Mouse (Mus musculus): ENCODE measurements around the gene Ttc39b. TPM values are rescaled to one million over a fixed set of nuclear protein-coding genes. Genes with fewer than 3 reads are reported as not detected.

Gene Ttc39b
- total RNA-seq, 2 experiments from 2014 or later, result 0.19 to 4.9 TPM

DNA sequence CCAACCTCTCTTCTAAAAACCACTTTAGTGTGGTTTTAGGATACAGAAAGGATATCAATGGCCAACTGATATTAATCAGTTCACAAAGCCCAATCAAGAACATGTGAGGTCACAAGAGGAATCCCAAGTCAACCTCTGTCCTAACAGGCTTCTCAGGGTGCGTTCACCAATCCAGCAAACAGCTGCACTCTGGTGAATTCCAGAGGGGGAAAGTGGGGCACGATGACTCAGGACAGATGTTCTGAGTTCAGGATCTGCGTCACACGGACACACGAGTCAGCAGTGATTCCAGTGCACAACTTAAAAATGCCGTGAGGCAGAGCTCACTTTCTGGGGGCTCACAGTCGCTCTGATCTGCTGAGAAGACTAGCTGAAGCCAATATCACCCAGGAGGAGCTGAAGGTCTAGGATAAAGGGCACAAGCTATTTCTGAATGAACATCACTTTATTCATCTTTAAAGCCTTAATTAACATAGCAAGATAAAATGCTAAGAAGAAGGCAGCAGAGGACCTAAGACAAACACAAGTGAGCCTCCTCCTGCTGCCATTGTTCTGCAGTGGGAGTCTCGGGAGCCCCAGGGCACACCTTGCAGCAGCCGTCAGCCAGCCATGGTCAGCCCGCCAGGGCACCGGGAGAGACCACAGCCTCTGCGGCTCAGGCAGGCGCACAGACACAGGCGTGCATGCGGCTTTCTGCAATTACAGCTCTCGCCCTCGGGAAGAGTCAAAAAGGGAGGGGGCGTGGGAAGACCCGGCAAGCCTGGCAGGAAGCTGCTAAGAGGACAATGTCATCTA is 39.9 kb downstream of the Ttc39b start:
- ATAC-seq (replicated peaks; ENCODE audit: low FRiP score, poor library complexity, severe bottlenecking), result no peak

DNA sequence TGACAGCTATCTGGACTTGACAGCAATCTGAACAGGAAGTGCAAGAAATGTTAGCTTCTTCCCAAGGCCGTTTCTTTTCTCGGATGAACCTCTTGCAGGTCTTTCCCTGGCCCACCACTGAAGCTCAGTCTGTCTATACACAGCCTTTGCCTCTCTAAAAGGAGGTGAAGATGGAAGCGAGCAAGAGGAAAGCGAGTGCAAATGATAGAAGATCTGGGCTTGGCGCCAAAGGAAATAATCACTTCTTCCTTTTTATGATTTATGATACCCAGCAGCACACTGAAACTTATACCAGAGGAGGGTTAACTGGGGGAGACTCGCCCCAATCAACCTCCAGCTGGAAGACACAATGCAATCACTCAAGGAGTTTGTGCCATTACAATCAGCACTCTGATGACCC is 41.6 kb downstream of the Ttc39b start:
- no peak for ATAC-seq (replicated peaks; ENCODE audit: low FRiP score, poor library complexity, severe bottlenecking)

DNA sequence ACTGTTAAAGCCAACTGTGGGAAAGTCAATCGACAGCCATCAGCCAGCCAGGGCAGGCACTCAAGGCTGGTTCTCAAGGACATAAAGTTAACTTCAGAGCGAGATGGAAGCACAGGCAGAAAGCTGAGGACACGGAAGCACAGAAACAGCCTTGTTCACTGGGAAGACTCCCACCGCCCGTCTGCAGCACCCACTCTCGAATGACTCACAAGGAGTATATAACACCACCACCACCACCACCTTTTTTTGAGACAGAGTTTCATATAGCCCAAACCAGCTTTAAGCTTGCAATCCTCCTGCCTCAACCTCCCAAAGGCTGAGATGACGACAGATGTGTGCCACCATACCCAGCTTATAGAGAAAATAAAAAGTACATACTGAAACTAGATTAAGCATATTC is 44.8 kb downstream of the Ttc39b start:
- ATAC-seq (replicated peaks; ENCODE audit: low FRiP score, poor library complexity, severe bottlenecking), result no peak

DNA sequence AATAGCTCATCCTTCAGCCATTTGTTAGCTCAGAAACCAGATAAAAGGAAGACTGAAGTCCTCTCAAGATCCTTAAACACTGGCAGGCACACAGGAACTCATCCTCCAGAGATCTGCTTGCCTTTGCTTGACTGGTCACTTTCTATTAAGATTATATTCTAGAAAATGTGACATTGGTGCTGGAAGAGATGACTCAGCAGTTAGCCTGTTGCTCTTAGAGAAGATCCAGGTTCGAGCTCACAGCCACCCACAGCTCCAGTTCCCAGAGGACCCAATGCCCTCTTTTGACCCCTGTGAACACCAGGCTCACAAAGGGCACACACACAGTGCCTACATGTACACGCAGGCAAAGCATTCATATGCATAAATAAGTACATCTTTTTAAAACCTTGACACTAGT is 49.8 kb downstream of the Ttc39b start:
- ATAC-seq (replicated peaks; ENCODE audit: low FRiP score, poor library complexity, severe bottlenecking), result no peak

DNA sequence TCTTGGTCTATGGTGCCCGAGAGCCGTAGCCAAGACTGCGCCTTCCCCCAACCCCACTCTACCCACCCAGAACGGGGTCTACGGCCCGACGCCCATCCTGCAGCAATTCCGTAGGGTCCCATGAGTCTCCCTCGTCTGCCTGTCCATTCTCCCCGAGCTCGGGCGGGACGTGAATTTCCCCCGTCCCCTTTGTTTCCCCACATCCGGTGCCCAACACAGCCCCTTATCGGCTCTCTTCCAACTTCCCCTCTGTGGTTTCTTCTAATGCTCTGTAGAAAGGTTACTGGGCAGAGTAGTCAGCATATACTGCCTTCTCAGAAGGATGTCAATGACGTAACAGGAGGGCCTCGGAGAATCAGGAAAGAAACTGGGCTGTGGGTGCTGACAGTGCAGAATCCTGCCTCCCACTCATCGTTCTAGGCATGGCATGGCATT is 50.4 kb downstream of the Ttc39b start:
- ATAC-seq (replicated peaks; ENCODE audit: low FRiP score, poor library complexity, severe bottlenecking), result no peak

DNA sequence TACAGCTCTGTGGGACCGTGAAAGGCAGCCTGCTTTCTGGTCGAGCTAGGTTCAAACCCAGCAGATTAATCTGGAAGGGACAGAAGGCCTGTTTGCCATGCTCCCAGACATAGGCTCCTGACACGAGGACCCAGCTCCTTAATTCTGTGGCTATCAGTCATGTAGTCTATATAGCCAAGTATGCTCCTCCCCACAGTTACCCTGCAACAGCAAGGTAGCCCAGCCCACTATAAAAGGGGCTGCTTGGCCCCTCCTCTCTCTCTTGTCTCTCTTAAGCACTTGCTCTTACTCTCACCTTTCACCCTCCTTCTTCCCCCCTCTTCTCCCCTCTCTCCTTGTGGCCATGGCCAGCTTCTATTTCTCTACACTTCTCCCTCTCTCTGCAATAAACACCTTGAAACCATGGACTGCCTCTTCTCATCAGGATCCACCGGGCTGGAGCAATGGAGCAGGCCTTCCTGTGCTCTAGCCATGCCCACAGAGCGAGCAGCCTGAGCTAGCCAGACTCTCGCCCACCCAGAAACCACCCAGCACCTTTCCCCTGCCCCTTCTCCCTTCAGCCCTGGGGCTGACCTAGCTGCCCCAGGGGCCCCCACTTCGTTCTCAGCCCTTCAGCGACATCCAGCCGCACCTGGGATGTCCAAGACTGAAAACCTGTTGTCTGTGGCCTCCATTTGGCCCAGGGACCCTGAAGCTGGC is 51.0 kb downstream of the Ttc39b start:
- no peak for ATAC-seq (replicated peaks; ENCODE audit: low FRiP score, poor library complexity, severe bottlenecking)

DNA sequence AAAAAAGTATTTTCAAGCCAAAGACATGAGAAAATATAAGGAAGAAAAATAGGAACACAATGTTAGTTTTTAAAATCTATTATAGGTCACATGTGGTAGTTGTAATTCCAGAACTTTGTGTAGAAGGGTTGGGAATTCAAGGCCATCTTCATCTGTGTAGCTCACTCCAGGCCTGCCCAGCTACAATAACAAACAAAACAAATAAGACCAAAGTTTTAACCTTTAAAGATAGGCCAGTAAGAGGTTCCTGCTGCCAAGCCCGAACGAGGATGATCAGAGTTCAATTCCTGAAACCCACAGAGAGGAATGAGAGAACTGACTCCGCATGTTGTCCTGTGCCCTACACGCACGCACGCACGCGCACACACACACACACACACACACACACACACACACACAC is 53.6 kb downstream of the Ttc39b start:
- ATAC-seq (replicated peaks; ENCODE audit: low FRiP score, poor library complexity, severe bottlenecking), result no peak

DNA sequence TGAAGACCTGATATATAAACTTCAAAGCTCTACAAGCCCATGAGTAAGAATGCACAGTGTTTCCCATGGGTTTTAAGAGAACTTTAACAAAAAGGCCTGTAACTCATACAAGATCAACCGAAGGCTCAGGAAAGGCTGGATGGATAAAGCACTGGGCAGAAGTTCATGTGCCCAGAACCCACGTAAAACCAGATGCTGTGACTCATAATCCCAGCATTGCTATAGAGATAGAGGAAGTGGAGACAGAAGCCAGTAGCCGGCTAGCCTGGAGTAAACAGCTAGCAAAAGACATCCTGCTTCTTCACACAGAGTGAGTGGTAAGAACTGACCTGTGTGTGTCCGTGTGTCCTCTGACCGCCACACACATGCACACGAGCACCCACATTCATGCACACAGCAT is 54.4 kb downstream of the Ttc39b start:
- ATAC-seq (replicated peaks; ENCODE audit: low FRiP score, poor library complexity, severe bottlenecking), result no peak

DNA sequence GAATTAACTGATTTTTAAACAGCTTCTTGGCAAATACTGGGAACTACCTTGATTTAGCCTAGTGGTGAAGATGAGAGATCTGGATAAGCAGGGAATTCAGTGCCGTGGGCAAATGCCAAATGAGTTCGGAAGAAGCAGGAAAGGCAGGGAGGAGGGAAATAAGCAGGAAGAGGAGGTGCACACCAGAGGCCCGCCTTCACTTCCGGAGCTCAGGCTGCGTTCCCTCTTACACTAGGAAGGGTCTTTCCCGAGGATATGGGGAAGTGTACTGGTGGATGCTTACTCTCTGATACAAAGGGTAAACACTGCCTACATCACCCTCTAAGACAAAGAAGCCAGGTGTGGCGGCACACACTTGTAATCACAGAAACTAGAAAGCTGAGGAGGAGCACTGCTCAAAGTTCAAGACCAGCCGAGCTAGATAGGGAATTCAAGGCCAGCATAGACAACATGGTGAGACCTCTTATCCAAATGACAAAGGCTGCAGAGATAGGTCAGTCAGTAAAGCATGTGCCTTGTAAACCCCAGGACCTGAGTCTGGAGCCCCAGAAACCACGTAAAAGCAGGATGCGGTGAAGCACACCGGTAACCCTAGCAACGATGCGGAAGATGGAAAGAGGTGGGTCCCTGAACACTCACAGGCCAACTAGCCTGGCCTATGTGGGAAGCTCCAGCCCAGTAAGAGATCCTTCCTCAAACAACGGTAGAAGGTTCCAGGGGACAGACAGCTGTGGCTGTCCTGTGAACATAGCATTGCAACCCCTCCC is 57.9 kb downstream of the Ttc39b start:
- ATAC-seq (replicated peaks; ENCODE audit: low FRiP score, poor library complexity, severe bottlenecking), result no peak

DNA sequence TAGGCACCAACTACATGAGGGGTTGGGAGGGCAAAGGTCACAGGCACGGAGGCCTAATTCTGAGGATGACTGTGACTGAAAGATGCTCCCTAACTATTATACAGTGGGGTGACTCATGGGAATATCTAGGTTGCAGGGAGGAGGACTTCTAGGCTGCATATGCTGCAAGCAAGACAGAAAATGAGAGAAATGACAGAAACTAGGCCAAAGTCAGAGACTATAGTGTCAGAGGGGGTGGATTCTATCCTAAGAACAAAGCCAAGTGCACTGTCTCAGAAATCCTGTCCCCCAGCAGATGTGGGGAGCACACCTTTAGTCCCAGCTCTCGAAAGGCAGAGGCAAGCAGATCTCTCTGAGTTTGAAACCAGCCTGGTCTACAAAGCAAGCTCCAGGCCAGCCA is 59.2 kb downstream of the Ttc39b start:
- no peak for ATAC-seq (replicated peaks; ENCODE audit: low FRiP score, poor library complexity, severe bottlenecking)

DNA sequence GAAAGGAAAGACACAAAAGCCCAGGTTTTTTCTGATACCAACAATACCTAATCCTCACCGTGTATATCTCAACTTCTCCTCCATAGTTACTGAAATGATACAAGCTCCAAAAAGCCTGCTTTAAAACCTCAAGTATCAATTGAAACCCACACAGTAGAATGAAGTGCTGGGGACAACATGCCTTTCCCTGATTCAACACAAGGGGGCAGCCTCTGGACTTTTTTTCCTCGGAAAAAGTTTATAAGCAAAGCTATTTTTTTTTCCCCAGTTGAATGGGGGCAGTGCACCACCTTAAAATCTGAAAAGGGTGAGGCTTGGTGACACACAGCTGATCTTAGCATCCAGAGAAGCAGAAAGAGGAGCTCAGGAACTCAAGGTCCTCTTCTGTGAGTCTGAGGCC is 62.1 kb downstream of the Ttc39b start:
- no peak for ATAC-seq (replicated peaks; ENCODE audit: low FRiP score, poor library complexity, severe bottlenecking)

DNA sequence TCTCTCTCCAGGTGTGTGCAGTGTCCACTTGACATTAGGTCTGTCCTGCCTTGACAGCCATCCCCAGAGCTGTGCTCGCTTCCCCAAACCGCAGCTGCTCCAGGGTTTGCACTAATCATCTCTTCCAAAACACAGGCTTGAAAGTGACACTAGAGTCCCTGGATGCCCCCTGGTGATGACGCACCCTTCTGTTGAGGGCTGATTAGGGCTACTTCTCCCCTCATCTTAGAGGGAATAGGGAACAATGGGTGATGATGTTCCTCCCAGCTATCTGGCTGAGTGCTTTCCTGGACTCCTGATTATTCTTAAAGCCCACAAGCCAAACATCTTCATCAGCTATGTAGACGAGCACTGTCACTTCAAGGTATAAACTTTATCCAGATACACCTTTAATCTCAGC is 64.4 kb downstream of the Ttc39b start:
- ATAC-seq (replicated peaks; ENCODE audit: low FRiP score, poor library complexity, severe bottlenecking), result no peak

DNA sequence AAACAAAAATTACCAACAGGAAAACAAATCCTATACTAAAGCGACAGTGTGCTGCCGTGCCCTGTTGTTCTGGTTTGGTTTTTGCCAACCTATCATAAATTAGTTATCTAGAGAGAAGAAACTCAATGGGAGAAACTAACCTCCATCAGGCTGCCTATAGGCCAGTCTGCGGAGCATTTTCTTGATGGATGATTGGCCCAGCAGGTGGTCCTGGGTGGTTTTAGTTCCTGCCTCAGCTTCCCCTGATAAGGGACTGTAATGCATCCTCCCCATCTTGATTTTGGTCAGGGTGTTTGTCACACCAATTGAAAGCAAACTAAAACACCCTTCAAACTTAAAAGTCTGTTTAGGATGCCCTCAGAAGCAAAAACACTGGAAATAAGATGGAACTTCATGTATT is 65.8 kb downstream of the Ttc39b start:
- no peak for ATAC-seq (replicated peaks; ENCODE audit: low FRiP score, poor library complexity, severe bottlenecking)

DNA sequence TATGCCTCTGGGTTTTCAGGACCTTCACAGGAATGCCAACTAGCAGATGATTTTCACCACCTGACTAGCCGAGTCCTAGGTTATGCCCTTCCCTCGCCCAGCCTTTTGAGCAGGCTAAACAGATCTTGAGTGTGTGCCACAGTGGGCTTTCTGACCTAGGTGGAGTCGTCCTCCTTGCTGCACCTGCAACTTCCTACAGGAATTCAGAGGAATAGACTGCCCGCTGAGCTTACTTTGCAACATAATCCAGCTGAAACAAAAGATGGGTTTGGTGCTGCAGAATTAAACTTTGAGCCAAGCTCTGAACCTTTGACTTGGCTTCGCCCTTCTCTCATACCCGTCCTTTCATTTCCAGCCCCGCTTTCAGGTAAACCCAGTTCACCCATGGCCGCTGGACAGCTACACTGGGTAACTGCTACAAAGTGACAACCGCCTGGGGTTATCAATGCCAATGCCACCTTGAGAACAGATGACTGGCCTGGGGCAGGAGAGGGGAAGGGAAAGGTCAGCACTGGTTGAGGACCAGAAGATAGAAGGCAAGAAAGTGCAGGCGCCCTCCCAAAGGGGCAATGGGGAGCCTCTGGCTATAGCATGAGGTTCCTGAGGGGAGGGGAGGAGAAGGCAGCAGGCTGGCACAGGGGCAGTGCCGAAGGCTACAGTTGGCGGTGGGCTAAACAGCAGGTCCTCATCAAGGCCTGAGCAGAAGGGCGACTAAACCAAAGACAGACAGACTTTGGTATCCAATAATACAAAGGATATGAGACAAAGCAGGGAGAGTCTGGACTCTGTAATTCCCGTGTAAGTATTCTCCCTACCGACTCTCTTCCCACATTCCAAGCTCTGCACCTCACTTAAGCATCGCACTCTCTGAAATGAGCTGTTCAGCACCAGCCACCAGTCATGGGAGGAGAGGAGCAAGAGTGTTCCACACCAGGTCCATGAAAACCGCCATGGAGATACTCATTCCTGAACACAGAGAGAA is 66.5 kb downstream of the Ttc39b start:
- no peak for ATAC-seq (replicated peaks; ENCODE audit: low FRiP score, poor library complexity, severe bottlenecking)

DNA sequence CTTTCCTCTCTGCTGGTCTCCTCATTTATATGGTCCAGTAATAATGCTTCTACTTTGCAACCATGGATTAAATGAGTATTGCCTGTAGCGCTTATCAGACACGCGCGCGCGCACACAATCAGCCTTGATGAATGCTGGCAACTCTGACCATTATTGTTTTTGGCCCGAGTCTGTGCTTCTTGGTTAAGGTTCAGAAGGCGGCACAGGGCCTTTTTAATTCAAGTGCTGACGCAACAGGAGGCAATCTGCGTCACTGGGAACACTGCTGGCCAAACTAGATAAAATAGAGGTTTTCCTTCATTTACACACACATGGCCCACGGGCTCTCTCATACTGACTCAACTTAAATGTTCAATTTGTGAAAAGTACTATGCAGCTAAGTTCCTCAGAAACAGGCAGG is 67.3 kb downstream of the Ttc39b start:
- no peak for ATAC-seq (replicated peaks; ENCODE audit: low FRiP score, poor library complexity, severe bottlenecking)

DNA sequence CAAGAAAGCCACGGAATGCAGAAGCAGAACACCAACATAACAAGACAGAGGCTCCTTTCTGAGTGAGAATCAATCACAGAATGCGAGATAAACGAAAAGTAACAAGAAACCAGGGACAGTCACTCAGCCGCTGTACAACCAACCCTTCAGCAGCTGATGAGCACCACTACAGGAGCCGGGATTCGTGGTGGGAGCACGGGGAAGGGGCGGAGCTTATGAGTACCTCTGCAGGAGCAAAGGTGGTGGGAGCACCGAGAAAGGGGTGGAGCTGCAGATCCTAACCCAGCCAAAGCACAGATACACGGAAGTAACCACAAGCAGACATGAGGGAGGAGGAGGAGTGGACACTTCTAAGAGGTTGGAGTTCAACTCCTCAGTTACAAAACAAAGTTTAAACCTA is 69.1 kb downstream of the Ttc39b start:
- ATAC-seq (replicated peaks; ENCODE audit: low FRiP score, poor library complexity, severe bottlenecking), result no peak

DNA sequence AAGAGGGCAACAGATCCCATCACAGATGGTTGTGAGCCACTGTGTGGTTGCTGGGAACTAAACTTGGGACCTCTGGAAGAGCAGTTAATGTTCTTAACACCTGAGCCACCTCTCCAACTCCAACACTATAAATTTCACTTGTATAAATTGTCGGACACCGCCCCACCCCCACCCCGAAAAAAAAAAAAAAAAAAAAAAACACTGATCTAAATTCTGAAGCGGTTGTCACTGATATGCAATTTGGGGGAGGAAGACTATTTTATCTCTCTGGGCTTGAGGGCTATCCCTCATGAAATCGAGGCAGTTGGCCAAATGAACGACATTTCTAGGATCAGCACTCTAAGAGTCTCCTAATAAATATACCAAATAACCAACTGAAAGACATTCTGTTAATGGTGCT is 70.4 kb downstream of the Ttc39b start:
- ATAC-seq (replicated peaks; ENCODE audit: low FRiP score, poor library complexity, severe bottlenecking), result no peak

DNA sequence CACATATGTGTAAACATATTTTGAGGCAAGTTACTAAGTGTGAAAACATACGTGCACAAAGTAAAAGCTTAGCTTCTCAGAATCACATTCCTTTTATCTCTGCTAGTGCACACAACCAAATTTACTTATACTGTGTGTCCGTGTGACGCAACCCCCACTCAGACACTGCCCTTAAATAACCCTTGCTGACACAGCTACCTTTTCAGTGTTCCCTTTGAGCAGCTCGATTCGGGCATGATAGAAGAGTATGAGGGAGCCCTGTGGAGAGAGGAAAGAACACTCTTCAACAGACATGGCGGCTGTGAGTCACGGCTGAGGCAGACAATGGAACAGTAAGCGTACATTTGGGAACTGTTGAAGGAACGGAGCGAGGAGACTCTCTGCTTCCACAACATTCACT is 80.3 kb downstream of the Ttc39b start:
- no peak for ATAC-seq (replicated peaks; ENCODE audit: low FRiP score, poor library complexity, severe bottlenecking)

DNA sequence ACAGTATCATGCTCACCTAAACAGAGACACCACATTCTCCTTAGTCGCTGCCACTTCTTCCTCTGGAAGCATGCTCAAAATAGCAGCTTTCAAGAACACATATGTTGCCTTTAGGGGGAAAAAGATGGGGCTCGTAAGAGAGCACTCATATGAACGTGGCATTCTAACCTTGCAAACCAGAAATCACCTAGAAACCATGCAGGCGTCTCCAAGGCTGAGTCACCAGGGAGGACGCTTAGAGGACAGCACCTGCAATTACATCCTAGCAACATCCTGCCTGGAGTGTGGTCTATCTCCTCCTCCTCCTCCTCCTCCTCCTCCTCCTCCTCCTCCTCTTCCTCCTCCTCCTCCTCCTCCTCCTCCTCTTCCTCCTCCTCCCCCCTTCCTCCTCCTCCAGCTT is 82.4 kb downstream of the Ttc39b start:
- no peak for ATAC-seq (replicated peaks; ENCODE audit: low FRiP score, poor library complexity, severe bottlenecking)

DNA sequence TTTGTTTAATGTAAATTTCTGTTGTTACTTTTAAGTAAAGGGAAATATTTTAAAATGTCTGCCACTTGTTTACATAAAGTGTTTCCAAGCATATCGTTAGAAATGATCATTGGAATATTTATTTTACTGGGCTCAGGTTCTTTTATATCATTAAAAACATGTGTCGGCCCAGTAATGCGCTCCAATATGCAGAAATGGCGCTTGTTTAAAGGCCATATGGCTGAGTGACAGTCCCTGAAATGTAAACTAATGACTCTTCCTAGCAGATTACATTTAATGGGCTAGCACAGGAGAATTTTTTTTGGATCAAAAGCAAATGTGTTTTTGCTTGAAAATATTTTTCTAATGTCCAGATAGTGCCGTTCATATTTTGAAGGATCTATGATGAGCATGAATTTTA is 86.4 kb downstream of the Ttc39b start:
- no peak for ATAC-seq (replicated peaks; ENCODE audit: low FRiP score, poor library complexity, severe bottlenecking)
